ENCODE assay signal across 19 mouse cellular contexts in the genomic region with DNA sequence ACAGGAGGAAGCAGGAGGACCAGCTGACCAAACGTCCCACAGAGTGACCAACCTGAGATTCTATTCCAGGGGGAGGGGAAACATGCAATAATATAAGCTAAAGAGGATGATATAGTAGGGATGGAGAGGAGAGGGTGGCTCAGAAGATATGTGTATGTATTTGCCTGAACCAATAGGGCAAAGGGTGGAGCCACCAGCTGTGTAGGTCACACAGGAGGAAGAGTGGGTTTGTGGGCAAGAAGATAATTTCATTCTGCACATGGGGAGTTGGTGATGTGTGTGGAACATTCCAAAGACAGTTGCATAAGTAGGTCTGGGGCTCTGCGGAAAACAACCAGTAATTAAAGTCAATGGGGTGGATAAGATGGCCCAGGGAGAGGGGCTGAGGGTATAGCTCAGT. TPM values are rescaled to one million over a fixed set of nuclear protein-coding genes. Genes with fewer than 3 reads are reported as not detected.
DNase-seq lines count a peak whose midpoint lies in the region; ATAC-seq lines count a peak whose summit lies in the region.
"Had no signal": no experiment of that assay in that cellular context is flagged by ENCODE, and none has a peak within 500 bp of the region (broad histone marks: within the 10 kb centered on the region; RNA-seq: fewer than 3 reads in every experiment).

No protein-coding gene starts in this region.

- peak; percentile 67 for ATAC-seq in liver, embryonic 12.5 days
- peak; percentile 54 for ATAC-seq in liver, embryonic 16.5 days (ENCODE audit: low read depth)
- ATAC-seq: forebrain, embryonic 16.5 days had no signal

- peaks cover 37% of the 10 kb centered on the region for H3K4me1 ChIP-seq in liver, embryonic 12.5 days
- H3K4me1 ChIP-seq in liver, embryonic 16.5 days (ENCODE audit: control insufficient read depth, low read depth, low read length): peaks cover 12% of the 10 kb centered on the region; the same call in 1 of the 2 replicates
- H3K4me1 ChIP-seq: embryonic facial prominence, embryonic 13.5 days; forebrain, embryonic 12.5 days had no signal

- no peaks in the 10 kb centered on the region for H3K9me3 ChIP-seq in liver, embryonic 12.5 days (replicated peaks)
- no peaks in the 10 kb centered on the region for H3K9me3 ChIP-seq in liver, embryonic 16.5 days (replicated peaks; ENCODE audit: control insufficient read depth, low read length)
- H3K9me3 ChIP-seq: embryonic facial prominence, embryonic 13.5 days; forebrain, embryonic 12.5 days; heart, embryonic 13.5 days had no signal

- H3K4me3 ChIP-seq in liver, embryonic 12.5 days: no peak overlapping the region
- no peak overlapping the region for H3K4me3 ChIP-seq in liver, embryonic 16.5 days (ENCODE audit: low read depth, low read length)
- H3K4me3 ChIP-seq: embryonic facial prominence, embryonic 13.5 days; forebrain, embryonic 12.5 days; heart, embryonic 13.5 days had no signal

- H3K9ac ChIP-seq in liver, embryonic 12.5 days: no peak overlapping the region; the same call in 1 of the 2 replicates
- H3K9ac ChIP-seq in liver, embryonic 16.5 days (ENCODE audit: low read depth, low read length): no peak overlapping the region
- H3K9ac ChIP-seq: embryonic facial prominence, embryonic 13.5 days; forebrain, embryonic 12.5 days; heart, embryonic 13.5 days had no signal

- intact Hi-C loops in left cerebral cortex, postnatal 25 days (cut with DNase I): loop anchor here (10.0 kb wide), 1 partner anchor 209 kb away; no protein-coding TSS in a partner anchor

- H3K4me2 ChIP-seq in liver, embryonic 12.5 days: no peak overlapping the region
- H3K4me2 ChIP-seq in liver, embryonic 16.5 days (ENCODE audit: low read depth, low read length): no peak overlapping the region
- H3K4me2 ChIP-seq: embryonic facial prominence, embryonic 13.5 days; forebrain, embryonic 12.5 days; heart, embryonic 13.5 days had no signal

- WGBS in liver, embryonic 12.5 days (ENCODE audit: insufficient replicate concordance): 39% methylated on average over 2 of the region's 2 CpGs
- WGBS in liver, embryonic 16.5 days (ENCODE audit: insufficient replicate concordance): 31% methylated on average over 2 of the region's 2 CpGs

- peak; percentile 19 for DNase-seq in thymus, postnatal 14 days
- DNase-seq in thymus, postnatal 36 days: no peak
- no peak for DNase-seq in left cerebral cortex, postnatal 25 days (ENCODE audit: low spot score in 2 of 2)
- no peak for DNase-seq in neural tube, embryonic 10.5 days (ENCODE audit: extremely low spot score, low spot score)
- DNase-seq in layer of hippocampus, adult 18-20 months (ENCODE audit: low spot score in 2 of 2): no peak
- DNase-seq: adrenal gland, postnatal 10 days; cerebellum, adult 11-12 months; cerebellum, adult 9-10 months; cerebellum, postnatal 25 days; gastrocnemius, postnatal 10 days; heart, adult 11 months; heart, postnatal 36 days had no signal

- no peaks in the 10 kb centered on the region for H3K36me3 ChIP-seq in liver, embryonic 12.5 days
- no peaks in the 10 kb centered on the region for H3K36me3 ChIP-seq in liver, embryonic 16.5 days (ENCODE audit: control insufficient read depth, insufficient read depth)
- H3K36me3 ChIP-seq: embryonic facial prominence, embryonic 13.5 days; forebrain, embryonic 12.5 days; heart, embryonic 13.5 days had no signal

- no peaks in the 10 kb centered on the region for H3K27me3 ChIP-seq in liver, embryonic 12.5 days (replicated peaks)
- no peaks in the 10 kb centered on the region for H3K27me3 ChIP-seq in liver, embryonic 16.5 days (ENCODE audit: control insufficient read depth, insufficient read depth, low read depth, low read length)
- H3K27me3 ChIP-seq: embryonic facial prominence, embryonic 13.5 days; heart, embryonic 13.5 days had no signal

- no peak overlapping the region for H3K27ac ChIP-seq in liver, embryonic 12.5 days
- no peak overlapping the region for H3K27ac ChIP-seq in liver, embryonic 16.5 days (ENCODE audit: low read length)
- H3K27ac ChIP-seq: embryonic facial prominence, embryonic 13.5 days; forebrain, embryonic 12.5 days; heart, embryonic 13.5 days had no signal

RNA-seq across cellular contexts. Expression of gene Smap2, which starts 8.6 kb away (rescaled TPM):
- polyA plus RNA-seq in liver, embryonic 12.5 days (2016; fragmentation: Nextera tagmentation; extraction: Ambion mirVana): 45.5 and 46.9 TPM in 2 replicates
- 13.2 and 14.0 TPM in 2 replicates for polyA plus RNA-seq in liver, embryonic 16.5 days (2015; fragmentation: Nextera tagmentation; extraction: Ambion mirVana)
- 100 to 1,000 TPM; 188 to 194 TPM for total RNA-seq in left cerebral cortex, postnatal 25 days (2021)
- 100 to 1,000 TPM; 162 TPM for total RNA-seq in layer of hippocampus, adult 18-20 months (2021)

RNA-seq across cellular contexts. Expression of gene Col9a2, which starts 13.5 kb away (rescaled TPM):
- polyA plus RNA-seq in liver, embryonic 12.5 days (2016; fragmentation: Nextera tagmentation; extraction: Ambion mirVana): 2.7 and 3.7 TPM in 2 replicates
- 0.67 and 0.85 TPM in 2 replicates for polyA plus RNA-seq in liver, embryonic 16.5 days (2015; fragmentation: Nextera tagmentation; extraction: Ambion mirVana)
- 1 to 10 TPM; 5.2 to 5.5 TPM for total RNA-seq in left cerebral cortex, postnatal 25 days (2021)
- total RNA-seq in layer of hippocampus, adult 18-20 months (2021): 1 to 10 TPM; 2.2 to 3.6 TPM
- polyA plus RNA-seq: C2C12 had no signal
